Mouse (Mus musculus): ENCODE measurements at regions not wholly inside any gene's neighbourhood (a gene's known extent, or its start where the extent isn't known, plus 50 kb on each side); places are given as distances from the start of the nearest gene placed in this dataset.
A peak's percentile ranks its signal among the peaks of the same experiment; 100 is the strongest.

- Histone ChIP-seq H3K27ac (ENCODE audit: low read length) (no peak overlapping the region), H3K9ac (ENCODE audit: low read length) (no peak overlapping the region), H3K4me1 (ENCODE audit: control insufficient read depth, insufficient read depth, low read length) (peaks cover 4% of the 10 kb centered on the region; the same call in 1 of the 2 replicates), H3K36me3 (ENCODE audit: control insufficient read depth, insufficient read depth) (no peaks in the 10 kb centered on the region), H3K4me2 (ENCODE audit: low read depth, low read length) (no peak overlapping the region), H3K4me3 (ENCODE audit: low read length) (no peak overlapping the region), H3K27me3 (ENCODE audit: control insufficient read depth, insufficient read depth, low read length) (no peaks in the 10 kb centered on the region), H3K9me3 (replicated peaks; ENCODE audit: control insufficient read depth, low read length) (no peaks in the 10 kb centered on the region)
- WGBS = 17% methylated on average over 6 of the region's 6 CpGs
- ATAC-seq (replicated peaks; ENCODE audit: extremely low read depth, insufficient read depth, low FRiP score) = no peak
Measured at GRCm38 (mm10) chr6:49985127-49985526, 124.9 kb upstream of the Mpp6 start.

- H3K4me3 ChIP-seq (ENCODE audit: low read length) = no peak overlapping the region
- WGBS = 88% methylated on average over 5 of the region's 5 CpGs
Measured at GRCm38 (mm10) chr6:49987141-49987540, 122.9 kb upstream of the Mpp6 start.

GRCm38 (mm10) chr6:49987541-49988210 lies 122.4 kb upstream of the Mpp6 start:
- no peak overlapping the region for H3K27ac ChIP-seq (ENCODE audit: low read length)
- no peaks in the 10 kb centered on the region for H3K27me3 ChIP-seq (ENCODE audit: control insufficient read depth, insufficient read depth, low read length)
- WGBS = 75% methylated on average over 3 of the region's 3 CpGs
- peaks cover 9% of the 10 kb centered on the region; the same call in 1 of the 2 replicates for H3K4me1 ChIP-seq (ENCODE audit: control insufficient read depth, insufficient read depth, low read length)
- no peaks in the 10 kb centered on the region for H3K9me3 ChIP-seq (replicated peaks; ENCODE audit: control insufficient read depth, low read length)
- no peak overlapping the region for H3K4me2 ChIP-seq (ENCODE audit: low read depth, low read length)
- H3K9ac ChIP-seq (ENCODE audit: low read length) = no peak overlapping the region
- H3K36me3 ChIP-seq (ENCODE audit: control insufficient read depth, insufficient read depth) = no peaks in the 10 kb centered on the region
- no peak for ATAC-seq (replicated peaks; ENCODE audit: extremely low read depth, insufficient read depth, low FRiP score)
- no peak overlapping the region for H3K4me3 ChIP-seq (ENCODE audit: low read length)

More at GRCm38 (mm10) chr6:49987141-49987540, 122.9 kb upstream of the Mpp6 start:
- no peak for ATAC-seq (replicated peaks; ENCODE audit: extremely low read depth, insufficient read depth, low FRiP score)
- H3K4me1 ChIP-seq (ENCODE audit: control insufficient read depth, insufficient read depth, low read length) = peaks cover 9% of the 10 kb centered on the region; the same call in 1 of the 2 replicates
- no peak overlapping the region for H3K27ac ChIP-seq (ENCODE audit: low read length)
- H3K9me3 ChIP-seq (replicated peaks; ENCODE audit: control insufficient read depth, low read length) = no peaks in the 10 kb centered on the region
- no peaks in the 10 kb centered on the region for H3K36me3 ChIP-seq (ENCODE audit: control insufficient read depth, insufficient read depth)
- no peaks in the 10 kb centered on the region for H3K27me3 ChIP-seq (ENCODE audit: control insufficient read depth, insufficient read depth, low read length)
- no peak overlapping the region for H3K9ac ChIP-seq (ENCODE audit: low read length)
- H3K4me2 ChIP-seq (ENCODE audit: low read depth, low read length) = no peak overlapping the region

- 30% methylated on average over 9 of the region's 9 CpGs for WGBS
- H3K36me3 ChIP-seq (ENCODE audit: control insufficient read depth, insufficient read depth) = no peaks in the 10 kb centered on the region
- no peak overlapping the region for H3K4me3 ChIP-seq (ENCODE audit: low read length)
- peak overlapping the region; percentile 43 for H3K4me2 ChIP-seq (ENCODE audit: low read depth, low read length)
- H3K27ac ChIP-seq (ENCODE audit: low read length) = peak overlapping the region; percentile 69
- ATAC-seq (replicated peaks; ENCODE audit: extremely low read depth, insufficient read depth, low FRiP score) = peak; percentile 93
- H3K27me3 ChIP-seq (ENCODE audit: control insufficient read depth, insufficient read depth, low read length) = no peaks in the 10 kb centered on the region
- peaks cover 12% of the 10 kb centered on the region for H3K4me1 ChIP-seq (ENCODE audit: control insufficient read depth, insufficient read depth, low read length)
- no peak overlapping the region for H3K9ac ChIP-seq (ENCODE audit: low read length)
- H3K9me3 ChIP-seq (replicated peaks; ENCODE audit: control insufficient read depth, low read length) = no peaks in the 10 kb centered on the region
Measured at GRCm38 (mm10) chr6:49989585-49990521, 120.2 kb upstream of the Mpp6 start.

- H3K27ac ChIP-seq (ENCODE audit: low read length) = peak overlapping the region; percentile 69
Measured at GRCm38 (mm10) chr6:49990522-49990858, 119.6 kb upstream of the Mpp6 start.

GRCm38 (mm10) chr6:49999365-49999764 lies 110.7 kb upstream of the Mpp6 start:
- no peak overlapping the region for H3K9ac ChIP-seq (ENCODE audit: low read length)
- 70% methylated on average over 11 of the region's 11 CpGs for WGBS
- H3K4me1 ChIP-seq (ENCODE audit: control insufficient read depth, insufficient read depth, low read length) = peaks cover 2% of the 10 kb centered on the region
- H3K9me3 ChIP-seq (replicated peaks; ENCODE audit: control insufficient read depth, low read length) = no peaks in the 10 kb centered on the region
- H3K36me3 ChIP-seq (ENCODE audit: control insufficient read depth, insufficient read depth) = no peaks in the 10 kb centered on the region
- no peak overlapping the region for H3K4me3 ChIP-seq (ENCODE audit: low read length)
- no peaks in the 10 kb centered on the region for H3K27me3 ChIP-seq (ENCODE audit: control insufficient read depth, insufficient read depth, low read length)
- ATAC-seq (replicated peaks; ENCODE audit: extremely low read depth, insufficient read depth, low FRiP score) = no peak
- H3K4me2 ChIP-seq (ENCODE audit: low read depth, low read length) = no peak overlapping the region
- no peak overlapping the region for H3K27ac ChIP-seq (ENCODE audit: low read length)

More at GRCm38 (mm10) chr6:49990522-49990858, 119.6 kb upstream of the Mpp6 start:
- peak overlapping the region; percentile 32 for H3K4me2 ChIP-seq (ENCODE audit: low read depth, low read length)
- H3K36me3 ChIP-seq (ENCODE audit: control insufficient read depth, insufficient read depth) = no peaks in the 10 kb centered on the region
- H3K4me3 ChIP-seq (ENCODE audit: low read length) = no peak overlapping the region
- H3K4me1 ChIP-seq (ENCODE audit: control insufficient read depth, insufficient read depth, low read length) = peaks cover 9% of the 10 kb centered on the region
- no peaks in the 10 kb centered on the region for H3K9me3 ChIP-seq (replicated peaks; ENCODE audit: control insufficient read depth, low read length)
- H3K27me3 ChIP-seq (ENCODE audit: control insufficient read depth, insufficient read depth, low read length) = no peaks in the 10 kb centered on the region
- ATAC-seq (replicated peaks; ENCODE audit: extremely low read depth, insufficient read depth, low FRiP score) = peak; percentile 52
- WGBS = 34% methylated on average over 8 of the region's 8 CpGs
- H3K9ac ChIP-seq (ENCODE audit: low read length) = no peak overlapping the region

- H3K27ac ChIP-seq (ENCODE audit: low read length) = no peak overlapping the region
- H3K9me3 ChIP-seq (replicated peaks; ENCODE audit: control insufficient read depth, low read length) = no peaks in the 10 kb centered on the region
- H3K36me3 ChIP-seq (ENCODE audit: control insufficient read depth, insufficient read depth) = no peaks in the 10 kb centered on the region
- no peak for ATAC-seq (replicated peaks; ENCODE audit: extremely low read depth, insufficient read depth, low FRiP score)
- H3K27me3 ChIP-seq (ENCODE audit: control insufficient read depth, insufficient read depth, low read length) = no peaks in the 10 kb centered on the region
- H3K4me3 ChIP-seq (ENCODE audit: low read length) = no peak overlapping the region
- 76% methylated on average over 4 of the region's 4 CpGs for WGBS
- peaks cover 19% of the 10 kb centered on the region for H3K4me1 ChIP-seq (ENCODE audit: control insufficient read depth, insufficient read depth, low read length)
- no peak overlapping the region for H3K4me2 ChIP-seq (ENCODE audit: low read depth, low read length)
- H3K9ac ChIP-seq (ENCODE audit: low read length) = no peak overlapping the region
Measured at GRCm38 (mm10) chr6:50008074-50008473, 102.0 kb upstream of the Mpp6 start.

GRCm38 (mm10) chr6:50008869-50009268 lies 101.2 kb upstream of the Mpp6 start:
- no peaks in the 10 kb centered on the region for H3K36me3 ChIP-seq (ENCODE audit: control insufficient read depth, insufficient read depth)
- peak; percentile 49; the same call in 1 of the 2 replicates for ATAC-seq (replicated peaks; ENCODE audit: extremely low read depth, insufficient read depth, low FRiP score)
- peak overlapping the region; percentile 68 for H3K27ac ChIP-seq (ENCODE audit: low read length)
- no peak overlapping the region for H3K4me3 ChIP-seq (ENCODE audit: low read length)
- WGBS = 14% methylated on average over 3 of the region's 3 CpGs
- no peak overlapping the region for H3K9ac ChIP-seq (ENCODE audit: low read length)
- H3K4me1 ChIP-seq (ENCODE audit: control insufficient read depth, insufficient read depth, low read length) = peaks cover 19% of the 10 kb centered on the region
- H3K4me2 ChIP-seq (ENCODE audit: low read depth, low read length) = no peak overlapping the region
- no peaks in the 10 kb centered on the region for H3K27me3 ChIP-seq (ENCODE audit: control insufficient read depth, insufficient read depth, low read length)
- H3K9me3 ChIP-seq (replicated peaks; ENCODE audit: control insufficient read depth, low read length) = no peaks in the 10 kb centered on the region

- no peaks in the 10 kb centered on the region for H3K36me3 ChIP-seq (ENCODE audit: control insufficient read depth, insufficient read depth)
- peak overlapping the region; percentile 68 for H3K27ac ChIP-seq (ENCODE audit: low read length)
- H3K27me3 ChIP-seq (ENCODE audit: control insufficient read depth, insufficient read depth, low read length) = no peaks in the 10 kb centered on the region
- WGBS = 26% methylated on average over 7 of the region's 7 CpGs
- H3K9me3 ChIP-seq (replicated peaks; ENCODE audit: control insufficient read depth, low read length) = no peaks in the 10 kb centered on the region
- H3K4me3 ChIP-seq (ENCODE audit: low read length) = no peak overlapping the region
- ATAC-seq (replicated peaks; ENCODE audit: extremely low read depth, insufficient read depth, low FRiP score) = peak; percentile 59; the same call in 1 of the 2 replicates
- no peak overlapping the region for H3K4me2 ChIP-seq (ENCODE audit: low read depth, low read length)
- H3K9ac ChIP-seq (ENCODE audit: low read length) = no peak overlapping the region
- peaks cover 19% of the 10 kb centered on the region for H3K4me1 ChIP-seq (ENCODE audit: control insufficient read depth, insufficient read depth, low read length)
Measured at GRCm38 (mm10) chr6:50009339-50009738, 100.7 kb upstream of the Mpp6 start.

All from heart, embryonic 16.5 days (tissue).